Mouse (Mus musculus): ENCODE measurements at regions not wholly inside any gene's neighbourhood (a gene's known extent, or its start where the extent isn't known, plus 50 kb on each side); places are given as distances from the start of the nearest gene placed in this dataset.

GRCm38 (mm10) chr7:34587239-34587638 is 69.3 kb downstream of the Kctd15 start:
- DNase-seq (ENCODE audit: low read depth, low spot score): no peak

DNA sequence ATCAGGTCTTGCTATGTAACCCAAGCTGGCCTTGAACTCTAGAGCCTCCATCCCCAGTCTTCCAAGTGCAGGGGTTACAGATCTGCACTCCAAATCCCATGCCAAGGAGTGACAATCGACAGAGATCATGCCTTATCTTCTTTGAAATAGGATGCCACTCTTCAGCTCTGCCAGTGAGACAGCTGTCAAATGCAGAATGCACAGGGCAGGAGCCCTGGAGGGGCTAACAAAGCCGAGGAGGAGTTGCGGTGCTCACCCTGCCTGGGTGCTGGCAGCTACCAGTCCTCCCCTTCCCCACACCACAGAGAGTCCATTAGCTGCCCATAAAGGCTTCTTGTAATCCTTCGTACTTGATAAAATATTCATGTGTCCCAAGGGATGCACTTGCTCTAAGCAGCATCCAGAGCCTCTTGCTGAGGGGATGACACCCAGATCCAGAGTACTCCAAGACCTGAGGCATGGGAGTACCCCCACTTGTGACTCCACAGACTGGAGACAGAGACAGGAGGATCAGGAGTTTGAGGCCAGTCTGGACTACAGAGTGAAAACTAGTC is 71.1 kb downstream of the Kctd15 start:
- no peak for DNase-seq (ENCODE audit: low read depth, low spot score)

GRCm38 (mm10) chr7:34584870-34585269 is 71.7 kb downstream of the Kctd15 start:
- no peak for DNase-seq (ENCODE audit: low read depth, low spot score)

DNA sequence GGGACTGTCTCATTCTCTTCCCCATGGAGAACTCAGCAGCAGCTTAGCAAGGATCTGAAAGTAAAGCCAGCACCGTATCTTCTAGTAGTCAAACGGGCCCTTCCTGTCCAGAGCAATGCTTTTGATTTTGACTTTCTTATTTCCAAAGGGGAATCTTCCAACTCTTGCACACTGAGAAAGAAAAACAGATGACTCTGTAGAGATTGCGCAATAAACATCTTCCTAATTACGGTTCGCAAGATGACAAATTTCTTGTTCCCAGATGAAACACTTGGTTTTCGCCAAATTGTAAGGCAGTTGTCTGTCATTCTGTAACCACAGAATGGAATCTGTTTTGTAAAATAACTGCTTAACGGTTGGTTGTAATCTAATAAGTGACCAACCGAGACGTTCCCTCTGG is 75.7 kb downstream of the Kctd15 start:
- DNase-seq (ENCODE audit: low read depth, low spot score): no peak

DNA sequence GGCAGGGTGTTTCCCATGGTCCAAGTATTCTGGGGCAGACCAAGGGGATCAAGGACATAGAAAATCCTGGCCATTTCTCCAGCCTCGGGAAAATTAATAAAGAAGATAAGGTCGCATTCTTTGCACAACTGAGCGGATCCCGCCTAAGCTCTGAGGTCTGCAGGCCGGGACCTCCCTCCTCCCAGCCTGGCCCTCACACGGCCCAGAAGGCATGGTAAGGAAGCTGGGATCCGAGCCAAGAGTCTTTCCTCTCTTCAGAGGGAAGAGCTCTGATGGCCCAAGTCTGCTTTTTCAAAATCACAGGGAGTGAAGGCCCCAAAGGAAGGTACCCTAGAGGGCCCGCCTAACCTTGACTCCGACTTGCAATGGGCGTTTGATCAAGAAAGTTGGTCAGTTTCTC is 85.2 kb downstream of the Kctd15 start:
- DNase-seq (ENCODE audit: low read depth, low spot score): no peak

GRCm38 (mm10) chr7:34570114-34571065 is 86.1 kb downstream of the Kctd15 start:
- no peak for DNase-seq (ENCODE audit: low read depth, low spot score)

DNA sequence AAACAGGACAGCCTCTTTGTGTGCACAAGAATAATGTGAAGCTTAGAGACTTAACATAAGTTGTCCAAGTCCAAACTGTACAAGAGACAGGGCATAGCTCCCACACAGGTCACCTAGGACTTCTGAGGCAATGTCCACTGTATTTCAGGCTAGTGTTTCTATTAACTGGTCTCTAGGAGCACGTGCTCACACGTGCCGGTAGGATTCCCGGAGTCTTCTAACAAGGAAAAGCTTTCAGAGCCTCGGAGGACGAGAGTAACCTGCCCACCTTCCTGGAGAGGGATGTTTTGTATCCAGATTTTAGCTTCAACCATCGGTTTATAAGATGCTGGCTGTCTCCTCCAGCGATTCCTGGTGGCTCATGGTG is 86.8 kb downstream of the Kctd15 start:
- DNase-seq (ENCODE audit: low read depth, low spot score): no peak

- DNase-seq (ENCODE audit: low read depth, low spot score): peak; percentile 75
These were observed 89.0 kb downstream of the Kctd15 start for GRCm38 (mm10) chr7:34567575-34567974.

DNA sequence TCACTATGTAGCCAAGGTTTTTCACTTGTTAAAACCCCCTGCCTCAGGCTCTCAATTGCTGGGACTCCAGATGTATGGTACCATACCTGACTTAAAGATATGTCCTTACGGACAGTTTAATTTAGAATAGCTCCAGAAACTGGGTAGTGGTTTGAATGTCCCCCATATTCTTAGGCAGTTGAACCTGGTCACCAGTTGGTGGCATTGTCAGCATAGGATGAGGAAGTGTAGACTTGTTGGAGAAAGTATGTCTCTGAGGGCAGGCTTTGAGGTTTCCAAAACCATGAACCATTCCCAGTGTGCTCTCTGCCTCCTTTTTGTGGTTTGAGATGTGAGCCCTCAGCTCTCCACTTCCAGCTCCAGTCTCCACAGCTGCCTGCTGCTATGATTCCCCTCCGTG is 94.4 kb downstream of the Kctd15 start:
- DNase-seq (ENCODE audit: low read depth, low spot score): peak; percentile 33

GRCm38 (mm10) chr7:34558615-34559343 is 97.8 kb downstream of the Kctd15 start:
- DNase-seq (ENCODE audit: low read depth, low spot score): no peak

GRCm38 (mm10) chr7:34555196-34555595 is 101.3 kb downstream of the Kctd15 start:
- DNase-seq (ENCODE audit: low read depth, low spot score): no peak

GRCm38 (mm10) chr7:34546609-34547316 is 109.8 kb downstream of the Kctd15 start:
- no peak for DNase-seq (ENCODE audit: low read depth, low spot score)

DNA sequence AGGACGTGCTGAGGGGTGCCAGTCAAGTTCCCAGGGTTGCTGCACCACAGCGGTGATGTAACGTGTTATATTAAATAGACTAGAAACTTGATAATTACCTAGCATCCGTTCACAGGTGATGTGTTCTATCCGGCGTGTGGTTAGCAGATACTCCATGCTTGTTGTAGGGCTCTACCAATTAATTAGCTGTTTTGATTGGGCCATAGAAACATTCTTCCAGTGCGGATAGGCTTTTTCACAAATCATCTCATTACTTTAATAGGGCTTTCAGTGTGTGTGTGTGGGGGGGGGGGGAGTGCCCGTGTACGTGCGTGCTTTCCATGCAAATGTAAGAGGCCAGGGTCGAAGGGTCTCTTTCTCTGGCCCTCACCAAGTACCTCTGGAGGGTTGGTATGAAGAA is 110.6 kb downstream of the Kctd15 start:
- DNase-seq (ENCODE audit: low read depth, low spot score): no peak

- DNase-seq (ENCODE audit: low read depth, low spot score): peak; percentile 52
These were observed 114.6 kb downstream of the Kctd15 start for GRCm38 (mm10) chr7:34541906-34542305.

DNA sequence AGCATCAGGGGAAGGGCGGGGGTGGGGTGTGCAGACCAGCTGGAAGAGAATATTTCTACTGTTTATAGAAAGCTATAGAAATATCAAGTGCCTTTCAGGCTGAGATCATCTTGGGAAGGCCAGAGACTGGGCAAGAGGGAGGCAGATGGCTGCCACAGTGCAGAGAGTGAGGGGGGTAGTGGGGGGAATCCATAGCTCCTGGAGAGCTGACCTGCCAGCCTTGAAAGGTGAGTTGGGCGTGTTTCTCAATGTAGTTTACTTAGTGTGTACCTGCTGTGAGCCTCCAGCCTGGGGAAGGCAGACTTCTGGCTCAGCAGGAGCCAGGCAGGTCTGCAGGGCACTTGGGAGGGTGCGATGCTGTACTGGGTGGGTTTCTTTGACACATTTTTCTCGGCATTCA is 115.5 kb downstream of the Kctd15 start:
- no peak for DNase-seq (ENCODE audit: low read depth, low spot score)

- no peak for DNase-seq (ENCODE audit: low read depth, low spot score)
These were observed 116.7 kb downstream of the Kctd15 start for GRCm38 (mm10) chr7:34539856-34540255.

DNA sequence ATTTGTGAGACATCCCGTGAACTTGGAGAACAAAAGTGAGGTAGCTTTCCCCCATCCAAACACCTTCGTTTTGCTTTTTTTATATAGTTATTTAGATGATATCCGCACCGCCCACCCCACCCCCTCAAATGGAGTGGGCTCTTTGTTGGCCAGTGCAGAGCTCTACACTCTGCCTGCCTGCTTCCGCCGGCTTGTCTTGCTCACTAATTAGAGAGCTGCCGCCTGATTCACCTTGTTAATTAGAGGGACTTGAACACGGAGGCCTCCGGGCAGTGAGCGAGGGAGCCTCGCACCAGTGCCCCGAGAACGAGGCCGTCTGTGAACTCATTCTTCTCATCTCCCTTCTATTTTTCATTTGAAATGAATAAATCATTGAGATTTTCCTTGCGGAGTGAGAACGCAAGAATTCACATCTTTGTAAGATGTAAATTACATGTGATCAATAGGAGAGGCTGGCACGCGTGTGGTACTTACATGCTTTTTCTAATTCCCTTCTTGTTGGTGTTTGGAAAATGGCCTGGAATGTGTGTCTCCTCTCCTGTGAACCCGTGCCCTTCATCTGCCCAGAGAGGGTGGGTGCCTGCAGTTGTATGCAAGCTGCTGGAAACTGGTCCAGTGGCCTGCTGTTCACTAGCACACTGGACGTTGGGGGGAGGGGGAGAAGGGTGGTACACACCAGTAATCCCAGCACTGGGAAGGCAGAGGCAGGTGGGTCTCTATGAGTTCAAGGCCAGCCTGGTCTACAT is 118.0 kb downstream of the Kctd15 start:
- DNase-seq (ENCODE audit: low read depth, low spot score): no peak

- DNase-seq (ENCODE audit: low read depth, low spot score): no peak
These were observed 119.4 kb downstream of the Kctd15 start for GRCm38 (mm10) chr7:34537122-34537521.

DNA sequence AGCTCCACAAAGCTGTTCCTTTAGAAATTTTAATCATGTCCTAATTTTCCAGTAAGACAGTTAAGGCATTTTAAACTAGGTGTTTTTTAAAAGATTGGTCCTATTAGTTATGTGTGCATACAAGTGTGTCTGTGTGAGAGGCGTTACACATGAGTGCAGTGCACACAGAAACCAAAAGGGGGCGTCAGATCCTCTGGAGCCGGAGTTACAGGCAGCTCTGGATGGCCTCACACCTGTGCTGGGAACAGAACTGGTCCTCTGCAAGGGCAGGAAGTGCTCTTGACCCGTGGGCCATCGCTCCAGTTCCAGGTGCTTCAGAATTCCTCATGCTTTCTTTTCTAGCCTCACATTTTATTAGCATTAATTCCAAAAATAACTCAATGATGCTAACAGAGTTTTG is 122.3 kb downstream of the Kctd15 start:
- no peak for DNase-seq (ENCODE audit: low read depth, low spot score)

- DNase-seq (ENCODE audit: low read depth, low spot score): no peak
These were observed 124.9 kb downstream of the Kctd15 start for GRCm38 (mm10) chr7:34531639-34532038.

DNA sequence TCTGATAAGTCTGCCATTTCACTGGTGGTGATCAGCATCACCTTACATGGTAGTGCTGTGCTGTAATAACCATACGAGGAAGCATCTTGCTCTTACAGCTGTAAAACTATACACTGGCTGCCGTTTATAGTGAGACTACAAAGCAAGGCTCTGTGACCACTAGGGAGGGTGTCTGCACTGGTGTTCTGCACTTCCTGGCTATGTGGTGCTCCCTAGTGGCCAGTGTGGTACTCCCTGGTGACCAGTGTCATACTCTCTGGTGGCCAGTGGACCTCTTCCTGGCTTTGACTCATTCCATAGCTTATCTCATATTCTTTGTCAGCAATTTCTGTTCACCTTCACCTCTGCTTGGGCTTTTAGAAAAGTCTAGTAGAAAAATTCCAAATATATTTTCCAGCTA is 114.7 kb upstream of the Lsm14a start:
- DNase-seq (ENCODE audit: low read depth, low spot score): no peak

Data from 3T3-L1 (cell line).